Mouse (Mus musculus): ENCODE measurements around the gene Olfr329-ps.

DNA sequence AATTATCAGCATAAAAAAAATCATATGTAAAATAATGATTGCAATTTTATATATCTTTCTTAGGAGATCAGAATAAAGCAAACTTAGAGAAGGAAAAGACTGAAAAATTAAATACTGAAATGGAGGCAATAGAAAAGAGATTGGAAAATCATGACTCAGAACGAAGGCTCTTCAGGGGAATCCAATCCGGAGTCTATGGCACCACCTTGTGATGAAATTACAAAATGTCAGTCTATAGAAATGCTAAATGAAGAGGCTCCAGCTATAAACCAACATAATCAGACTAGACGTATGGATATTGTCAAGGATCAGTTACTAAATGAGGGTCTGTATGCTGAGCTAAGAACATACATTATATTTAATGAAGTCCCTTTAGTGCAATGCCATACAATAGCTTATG lies 46.9 kb downstream of the Olfr329-ps start:
- no peak for TF ChIP-seq CTCF (IDR thresholded peaks at IDR 0.05; ENCODE audit: borderline replicate concordance, insufficient read depth, low read depth, low read length)
- TF ChIP-seq POLR2A (IDR thresholded peaks at IDR 0.05; ENCODE audit: borderline replicate concordance, insufficient read depth, low read length), result no peak

Data from cerebellum, adult 2 months (tissue).